Mouse (Mus musculus) heart, adult 8-10 months (tissue): Measurements from ENCODE around the gene Srgap3. TPM values are rescaled to one million over a fixed set of nuclear protein-coding genes. Genes with fewer than 3 reads are reported as not detected.

ENCODE experiments used
- DNase-seq: peaks from one replicate; pipeline ENCODE4 v3.0.0; 2022; ENCODE audit warnings: low spot score
- total RNA-seq, 4 experiments: library from RNA; stranded (reverse); gene quantifications; 2 replicates each; pipeline ENCODE4 v1.2.4; 2022

Gene Srgap3
- total RNA-seq, 4 experiments from 2014 or later, result 0.65 to 0.90 (median 0.77) TPM

DNA sequence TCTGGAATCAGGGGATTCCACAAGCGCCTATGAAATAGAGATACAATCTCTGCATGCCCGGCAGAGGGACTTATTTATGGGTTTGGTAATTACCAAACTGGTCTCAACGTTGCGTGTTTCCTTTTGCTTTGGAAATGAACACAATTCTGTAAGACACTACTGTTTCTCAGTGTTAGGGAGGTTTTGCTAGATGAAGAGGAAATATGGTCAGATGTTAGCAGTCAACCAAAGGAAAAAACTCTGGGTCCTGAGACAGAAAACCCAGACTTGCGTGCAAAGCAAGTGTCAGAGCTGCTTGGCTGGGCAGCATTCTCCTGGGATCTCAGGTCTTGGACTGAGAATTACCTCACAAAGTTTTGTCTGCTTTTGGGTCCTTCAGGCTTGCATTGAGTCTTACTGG lies 34.5 kb downstream of the Srgap3 start:
- DNase-seq, result no peak

DNA sequence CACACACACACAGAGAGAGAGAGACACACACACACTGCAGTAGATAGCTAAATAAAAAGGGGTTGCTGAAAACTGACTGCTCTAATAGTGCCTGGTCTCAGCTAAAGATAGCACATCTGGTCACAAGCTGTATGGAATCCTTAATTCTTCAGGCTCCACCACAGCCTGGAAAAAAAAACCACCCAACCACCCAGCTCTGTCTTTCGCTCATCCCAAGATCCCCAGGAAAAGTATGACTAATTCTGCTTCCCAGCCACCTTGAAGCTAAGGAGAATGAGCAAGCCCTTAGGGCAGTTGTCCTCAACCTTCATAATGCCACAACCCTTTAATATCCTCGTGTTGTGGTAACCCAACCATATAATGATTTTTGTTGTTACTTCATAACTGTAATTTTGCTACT lies 37.4 kb downstream of the Srgap3 start:
- no peak for DNase-seq

DNA sequence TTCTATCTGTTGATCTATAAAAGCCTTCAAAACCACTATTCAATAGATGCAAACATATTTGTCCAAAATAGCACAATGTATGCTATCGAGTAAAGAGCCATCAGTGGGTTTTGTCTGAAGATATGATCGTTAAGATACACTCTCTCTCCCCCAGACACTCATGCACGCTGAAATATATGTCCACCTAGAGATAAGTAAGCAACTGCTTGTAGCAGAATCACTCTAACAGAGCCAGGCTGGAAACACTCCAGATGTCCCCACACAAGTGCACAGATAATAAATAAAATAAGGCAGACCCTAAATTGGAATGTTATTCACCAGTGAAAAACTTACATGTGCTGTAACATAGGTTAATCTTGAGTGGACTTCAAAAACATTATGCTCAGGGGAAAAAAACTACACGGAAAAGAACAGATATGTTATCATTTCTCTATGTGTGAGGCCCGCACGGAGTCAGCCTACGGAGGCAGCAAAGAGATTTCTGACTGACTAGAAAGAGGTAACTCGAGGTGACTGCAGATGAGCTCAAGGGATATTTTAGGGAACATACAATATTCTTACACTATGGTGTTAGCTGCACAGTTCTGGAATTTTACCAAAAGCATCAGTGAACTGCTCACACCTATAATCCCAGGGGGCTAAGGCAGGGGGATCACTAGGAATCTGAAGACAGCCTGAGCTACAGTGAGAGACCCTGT lies 39.0 kb downstream of the Srgap3 start:
- DNase-seq, result no peak

DNA sequence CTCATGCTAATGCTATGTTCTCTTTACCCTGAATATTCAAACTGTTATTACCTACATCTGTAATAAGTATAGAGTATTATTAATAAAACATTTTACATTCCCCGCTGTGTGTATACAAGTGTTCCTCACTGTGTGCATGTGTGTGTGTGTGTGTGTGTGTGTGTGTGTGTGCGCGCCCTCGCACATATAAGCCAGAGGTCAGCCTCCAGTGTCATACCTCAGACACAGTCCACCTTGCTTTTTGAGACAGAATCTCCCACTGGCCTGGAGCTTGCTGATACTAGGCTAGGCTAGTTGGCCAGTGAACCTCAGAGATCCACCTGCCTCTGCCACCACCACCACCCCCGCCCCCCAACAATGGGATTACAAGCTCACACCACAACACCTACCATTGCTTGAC lies 43.3 kb downstream of the Srgap3 start:
- no peak for DNase-seq

DNA sequence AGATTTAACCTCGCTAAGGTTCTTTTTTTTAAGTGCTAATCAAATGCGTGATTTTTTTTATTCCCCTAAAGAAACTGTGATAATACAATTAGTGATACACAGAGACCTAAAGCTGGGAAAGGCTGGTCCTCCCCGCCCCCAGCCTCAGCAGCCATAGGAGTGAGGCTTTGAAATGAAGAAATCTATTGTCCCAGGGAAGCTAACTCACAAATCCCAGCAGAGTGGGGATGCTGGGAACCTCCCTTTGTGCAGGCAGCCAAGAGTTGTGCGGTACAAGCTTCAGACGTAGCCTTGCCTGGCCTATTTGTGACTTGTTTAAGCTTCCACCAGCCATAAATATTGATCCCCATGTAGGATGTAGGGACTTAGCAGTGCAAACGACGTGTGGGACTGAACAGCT lies 43.8 kb downstream of the Srgap3 start:
- no peak for DNase-seq

DNA sequence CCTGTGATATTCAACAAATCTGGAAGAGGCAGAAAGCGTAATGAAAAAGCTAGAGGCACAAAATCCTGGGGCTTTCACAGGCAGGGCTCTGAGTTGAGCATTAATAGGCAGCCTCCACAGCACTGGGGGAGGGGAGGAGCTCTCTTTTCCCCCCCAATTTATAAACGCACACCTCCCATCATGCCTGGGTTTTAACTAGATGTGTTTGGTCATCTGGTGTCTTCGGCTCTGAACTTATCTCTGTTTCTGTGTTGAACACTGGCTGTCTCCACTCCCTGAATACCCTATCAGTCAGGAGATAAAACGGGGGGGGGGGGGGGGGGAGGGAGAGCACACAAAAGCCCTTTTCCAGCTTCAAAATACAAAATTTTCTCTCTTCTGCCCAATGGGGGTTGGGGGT lies 44.3 kb downstream of the Srgap3 start:
- DNase-seq, result no peak

DNA sequence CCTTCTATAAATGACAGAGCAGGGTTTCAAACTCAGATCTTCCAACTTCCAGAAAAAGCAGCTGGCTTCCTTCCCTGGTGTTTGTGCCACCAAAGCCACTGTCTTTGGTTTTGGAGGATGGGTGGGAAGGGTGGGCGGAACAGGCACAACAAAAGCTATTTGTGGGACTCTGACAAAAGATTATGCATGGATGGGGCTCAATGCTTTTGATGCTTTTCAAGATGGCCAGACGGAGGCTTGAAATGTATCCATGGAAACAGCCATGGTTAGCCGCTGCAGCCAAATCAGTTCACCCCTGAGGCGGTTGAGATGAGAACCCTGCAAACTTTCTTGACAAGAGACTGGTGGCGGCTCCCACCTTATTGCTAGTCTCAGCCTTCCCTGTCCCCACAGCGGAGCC lies 46.8 kb downstream of the Srgap3 start:
- DNase-seq, result no peak

DNA sequence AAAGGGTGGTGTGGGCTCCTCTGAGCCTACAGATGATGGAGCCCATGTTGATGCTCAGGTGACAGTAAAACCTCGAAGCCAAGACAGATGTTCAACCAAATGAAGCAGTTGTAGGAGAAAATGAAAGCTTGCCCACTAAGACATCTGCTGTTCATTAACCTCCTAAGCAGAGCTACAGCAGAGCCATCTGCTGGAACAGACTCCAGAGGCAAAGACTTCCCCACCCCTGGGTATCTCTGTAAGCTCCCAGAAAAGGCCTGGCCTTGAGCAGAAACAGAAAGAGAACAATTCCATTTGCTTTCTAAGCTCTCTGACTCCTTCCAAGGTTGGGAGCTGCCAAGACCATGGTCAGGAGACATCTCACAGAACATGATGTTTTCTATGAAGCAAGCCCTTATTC lies 47.4 kb downstream of the Srgap3 start:
- DNase-seq, result no peak

DNA sequence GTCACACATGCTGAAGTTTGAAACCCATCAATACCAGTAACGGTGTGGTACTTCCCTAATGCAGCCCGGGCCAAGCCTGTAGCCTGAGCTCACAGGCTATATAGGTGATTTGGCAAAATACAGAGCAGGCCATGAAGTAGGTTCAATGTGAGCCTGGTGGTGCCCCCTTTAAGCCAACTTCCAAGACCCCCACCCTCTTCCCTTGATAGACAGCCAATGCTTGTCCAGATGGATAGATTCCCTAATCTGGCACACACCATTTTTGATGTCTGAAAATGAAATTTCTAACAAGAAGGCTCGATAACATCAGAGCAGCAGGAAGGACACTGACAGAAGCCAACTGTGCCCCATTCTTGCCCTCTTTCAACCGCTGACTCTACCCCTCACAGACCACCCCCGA lies 47.8 kb downstream of the Srgap3 start:
- DNase-seq, result no peak

DNA sequence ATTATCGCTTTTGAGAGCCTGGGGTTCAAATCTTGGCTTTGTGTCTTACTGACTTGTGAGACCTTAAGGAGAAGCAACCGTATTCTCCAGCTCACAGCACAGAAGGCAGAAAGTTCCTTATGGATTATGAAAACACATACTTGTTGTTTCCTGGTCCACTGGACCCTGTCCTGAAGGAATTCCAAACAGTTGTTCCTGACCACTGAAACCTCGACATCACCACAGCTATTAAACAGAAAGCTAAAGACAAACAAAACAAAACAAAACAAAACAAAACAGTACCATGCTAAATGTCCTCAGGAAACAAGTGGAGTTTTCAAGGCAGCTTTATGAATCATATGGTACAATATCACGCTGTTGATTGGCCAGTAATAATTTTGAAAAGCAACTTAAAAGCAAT lies 48.6 kb downstream of the Srgap3 start:
- no peak for DNase-seq

DNA sequence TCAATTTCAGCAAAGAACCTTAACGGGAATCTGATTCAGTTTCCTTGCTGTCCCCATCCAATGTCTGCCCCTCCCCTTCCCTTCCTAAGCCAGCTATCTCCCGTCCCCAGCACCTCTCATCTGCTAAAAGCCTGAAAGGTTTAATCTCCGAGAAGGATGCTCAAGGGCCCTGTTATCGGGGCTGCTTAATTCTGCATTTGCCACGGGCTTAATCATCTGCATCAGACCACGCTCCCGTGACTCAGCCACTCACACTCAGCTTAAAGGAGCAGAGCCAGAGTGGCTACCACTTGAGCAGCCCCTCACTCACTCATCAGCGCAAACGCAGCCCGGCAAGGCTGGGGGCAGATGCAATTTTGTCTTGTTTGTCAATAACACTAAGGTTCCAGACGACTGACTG lies 50.7 kb downstream of the Srgap3 start:
- DNase-seq, result no peak

DNA sequence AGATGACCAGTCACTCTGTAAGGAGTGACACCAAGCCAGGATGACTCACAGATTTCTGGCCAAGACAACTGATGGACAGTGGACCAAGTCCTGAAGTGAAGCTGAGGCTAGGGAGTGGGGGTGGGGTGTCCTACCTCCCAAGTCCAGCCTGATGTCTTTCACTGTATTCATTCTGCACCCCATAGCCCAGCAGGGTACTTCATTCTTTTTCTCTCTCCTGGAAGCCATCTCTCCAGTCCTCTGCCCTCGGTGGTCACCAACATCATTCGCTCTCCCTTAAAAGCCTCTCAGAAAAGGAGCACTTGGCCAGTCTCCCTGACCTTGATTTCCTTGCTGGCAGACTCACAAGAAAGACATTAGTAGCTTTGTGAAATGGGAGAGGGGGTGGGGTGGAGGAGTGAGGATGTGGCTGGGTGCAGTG lies 56.7 kb downstream of the Srgap3 start:
- no peak for DNase-seq

DNA sequence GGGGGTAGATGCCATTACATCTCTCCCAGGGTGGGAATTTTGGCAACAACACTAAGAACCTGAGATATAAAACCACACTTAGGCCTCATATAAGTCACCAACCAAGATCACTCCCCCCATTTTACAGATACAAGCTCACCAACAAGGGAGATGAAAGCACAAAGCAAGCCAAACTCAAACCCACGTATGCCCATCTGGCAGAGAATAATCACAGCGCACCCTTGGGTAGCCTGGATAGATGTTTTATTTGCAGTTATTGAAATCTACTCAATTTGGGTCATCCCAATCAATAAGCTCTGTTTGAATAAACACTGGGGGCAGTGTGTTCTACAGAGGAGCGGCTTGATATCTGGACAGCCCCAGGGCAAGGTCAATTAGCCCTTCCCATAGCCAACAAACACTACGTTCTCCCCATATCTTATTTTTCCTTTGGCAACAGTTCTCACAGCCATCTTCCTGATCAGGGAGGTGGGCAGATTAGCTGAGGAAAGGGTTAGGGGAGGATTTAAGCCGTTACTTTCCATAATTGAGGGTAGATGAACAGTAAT lies 63.4 kb downstream of the Srgap3 start:
- no peak for DNase-seq

DNA sequence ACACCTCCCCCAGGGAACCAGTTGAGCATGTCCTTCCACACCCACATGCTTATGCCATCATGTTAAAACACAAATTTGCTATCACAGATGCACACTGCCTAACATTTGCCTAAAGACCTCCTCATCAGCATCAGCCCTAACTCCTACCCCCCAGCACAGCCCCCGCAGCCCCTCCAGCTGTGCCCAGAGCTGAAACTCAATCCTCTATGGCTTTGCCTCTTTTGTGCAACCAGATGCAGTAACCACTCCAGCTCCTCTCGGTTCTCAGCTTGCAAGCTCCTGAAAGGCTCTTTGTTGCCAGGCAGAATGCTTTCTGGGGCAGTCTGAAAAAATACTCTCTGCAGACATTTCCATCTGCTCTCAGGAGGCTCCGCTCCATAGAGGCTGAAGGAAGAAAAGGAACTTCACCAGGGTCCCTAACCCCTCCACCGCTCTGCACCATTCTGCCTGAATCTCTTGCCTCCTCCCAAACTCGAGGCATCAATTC lies 67.0 kb downstream of the Srgap3 start:
- no peak for DNase-seq

DNA sequence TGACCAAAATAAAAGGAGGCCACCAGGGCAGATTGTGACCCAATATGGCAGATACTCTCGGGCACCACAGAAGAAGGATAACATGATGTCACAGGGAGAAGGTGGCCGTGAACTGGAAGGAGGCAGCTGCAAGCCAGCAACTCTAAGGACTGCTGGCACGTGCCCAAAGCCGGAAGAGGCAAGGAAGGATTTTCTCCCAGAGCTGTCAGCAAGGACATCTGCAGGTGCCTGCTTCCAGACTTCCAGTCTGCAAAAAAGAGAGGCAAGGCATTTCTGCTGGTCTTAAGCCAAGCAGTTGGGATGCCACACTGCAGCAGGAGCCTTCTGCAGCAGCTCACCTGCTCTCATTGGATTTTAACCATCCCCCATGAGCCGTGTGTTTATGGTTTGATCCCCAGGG lies 67.9 kb downstream of the Srgap3 start:
- no peak for DNase-seq

DNA sequence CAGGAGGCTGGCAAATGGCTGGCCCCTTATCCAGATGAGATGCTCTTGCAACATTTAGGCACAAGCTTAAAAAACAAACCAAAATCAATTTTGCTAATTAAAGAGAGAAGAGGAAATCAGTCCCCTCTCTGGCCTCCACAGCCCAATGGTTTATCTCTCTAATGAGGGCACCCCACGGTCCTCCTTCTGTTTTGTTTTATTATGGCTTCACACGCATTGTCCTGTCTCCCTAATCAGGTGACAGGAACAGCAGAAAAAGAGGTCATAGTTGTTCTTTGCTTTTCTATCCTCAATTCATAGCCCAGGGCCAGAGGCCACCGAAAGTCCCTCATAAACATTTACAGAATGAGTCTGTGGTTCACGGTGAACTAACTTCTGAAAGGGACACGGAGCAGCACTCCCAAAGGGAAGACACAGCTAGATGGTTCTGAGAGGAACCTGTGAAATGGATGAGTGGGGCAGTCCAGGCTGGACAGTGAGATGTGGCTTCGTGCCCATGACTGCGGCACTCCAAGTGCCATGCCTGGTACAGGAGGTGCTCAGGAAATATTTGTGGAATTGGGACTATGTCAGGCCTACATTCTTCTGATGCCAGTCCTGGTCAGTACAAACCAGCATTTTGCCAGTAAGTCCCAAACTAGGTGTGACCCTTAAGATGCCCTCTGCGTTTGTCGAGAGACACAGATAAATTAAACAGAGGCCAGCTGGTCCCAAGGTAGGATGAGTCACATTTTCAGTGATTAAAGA lies 73.8 kb downstream of the Srgap3 start:
- DNase-seq, result no peak

DNA sequence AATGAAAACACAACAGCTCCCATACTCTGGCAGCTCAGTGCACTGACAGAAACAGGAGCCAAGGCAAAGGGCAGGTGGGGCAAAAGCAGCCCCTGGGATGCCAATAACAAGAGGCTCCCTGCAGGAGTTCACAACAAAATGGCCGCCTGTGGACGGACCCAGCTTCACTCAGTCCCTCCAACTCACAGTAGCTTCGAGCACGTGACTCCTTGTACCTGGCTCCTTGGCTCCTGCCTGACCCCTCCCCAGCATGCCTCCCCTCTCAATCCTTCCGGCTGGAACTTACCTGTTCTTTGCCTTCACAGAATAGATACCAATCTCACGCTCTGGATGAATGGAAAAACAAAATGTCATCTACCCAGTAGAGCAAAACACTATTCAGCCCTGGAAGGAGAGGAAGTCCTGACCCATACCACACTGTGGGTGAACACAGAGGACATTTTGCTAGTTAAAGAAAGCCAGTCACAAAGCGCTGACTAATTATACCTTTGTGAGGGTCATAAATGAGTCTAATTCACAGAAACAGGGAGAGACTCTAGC lies 75.8 kb downstream of the Srgap3 start:
- no peak for DNase-seq

DNA sequence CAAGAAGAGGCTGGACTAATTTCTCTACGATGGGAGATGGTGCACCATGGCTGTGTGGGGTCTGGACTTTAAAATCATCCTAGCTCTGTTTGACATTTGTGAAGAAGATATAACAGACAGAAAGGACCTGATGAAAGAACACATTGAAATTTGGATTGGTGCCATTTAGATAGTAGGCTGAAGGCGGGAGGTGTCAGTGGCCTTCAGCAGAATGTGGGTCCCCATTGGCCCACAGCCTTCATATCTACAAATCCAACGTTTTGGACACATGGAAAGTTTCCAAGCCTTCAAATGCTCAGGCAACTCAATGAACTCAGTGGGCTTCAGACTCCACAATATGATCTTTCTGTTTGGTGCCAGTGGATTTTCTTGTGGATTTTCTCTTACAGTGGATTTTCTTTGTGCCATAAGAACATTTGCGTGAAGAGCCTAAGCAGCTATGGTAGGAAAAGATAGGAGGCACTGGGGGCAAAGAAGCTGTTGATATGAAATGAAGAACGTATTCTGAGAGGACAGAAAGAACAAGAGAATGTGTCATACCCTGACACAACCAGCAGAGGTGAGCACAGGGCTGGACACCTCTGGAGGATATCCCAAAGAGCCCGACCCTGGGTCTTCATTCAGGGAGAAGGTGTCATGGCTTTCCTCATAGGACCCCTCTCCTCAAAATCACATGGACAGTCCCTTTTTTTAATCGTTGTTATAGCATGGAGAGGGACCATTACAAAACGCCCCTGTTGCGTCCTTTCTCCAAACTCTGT lies 78.7 kb downstream of the Srgap3 start:
- DNase-seq, result no peak

DNA sequence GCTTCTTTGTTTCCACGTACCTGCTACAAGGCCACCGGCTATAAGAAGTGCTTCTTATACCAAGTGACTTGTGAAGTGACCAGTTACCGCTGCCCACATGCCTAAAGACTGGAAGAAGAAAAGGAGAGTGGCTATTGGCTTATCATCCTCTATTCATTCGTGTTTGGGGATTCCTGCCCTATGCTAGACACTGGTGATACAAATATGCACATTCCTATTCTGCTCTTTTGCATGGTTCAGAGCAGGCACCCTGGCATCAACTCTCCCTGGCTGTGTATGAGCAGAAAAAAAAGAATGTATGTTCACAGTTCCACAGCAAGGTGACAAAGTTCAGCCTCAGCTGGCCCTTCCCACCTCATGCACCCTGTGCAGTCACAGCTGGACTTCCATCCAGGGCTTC lies 81.0 kb downstream of the Srgap3 start:
- DNase-seq, result no peak

DNA sequence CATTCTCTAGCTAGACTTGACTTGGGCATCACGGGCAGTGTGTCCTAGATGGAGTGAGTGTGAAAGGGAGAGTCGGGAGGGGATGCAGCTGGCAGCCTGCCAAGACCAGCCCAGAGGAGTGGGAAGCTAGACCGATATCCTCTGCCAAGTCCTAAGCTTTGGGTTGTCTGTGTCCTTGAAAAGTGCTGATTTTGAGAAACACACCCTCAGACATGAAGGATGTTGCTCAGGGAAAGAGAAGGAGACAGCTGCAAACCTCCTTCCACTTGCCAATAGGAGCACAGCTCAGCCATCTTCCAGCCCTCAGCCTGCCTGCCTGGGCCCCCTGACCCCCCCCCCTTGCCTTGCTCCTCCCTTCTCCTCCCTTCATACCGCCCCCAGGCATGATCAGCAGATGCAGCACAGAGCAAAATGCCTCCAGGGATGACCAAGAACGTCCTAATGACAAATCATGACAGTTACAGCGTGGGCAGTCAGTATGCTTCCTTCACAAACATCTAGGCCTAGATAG lies 82.0 kb downstream of the Srgap3 start:
- no peak for DNase-seq

DNA sequence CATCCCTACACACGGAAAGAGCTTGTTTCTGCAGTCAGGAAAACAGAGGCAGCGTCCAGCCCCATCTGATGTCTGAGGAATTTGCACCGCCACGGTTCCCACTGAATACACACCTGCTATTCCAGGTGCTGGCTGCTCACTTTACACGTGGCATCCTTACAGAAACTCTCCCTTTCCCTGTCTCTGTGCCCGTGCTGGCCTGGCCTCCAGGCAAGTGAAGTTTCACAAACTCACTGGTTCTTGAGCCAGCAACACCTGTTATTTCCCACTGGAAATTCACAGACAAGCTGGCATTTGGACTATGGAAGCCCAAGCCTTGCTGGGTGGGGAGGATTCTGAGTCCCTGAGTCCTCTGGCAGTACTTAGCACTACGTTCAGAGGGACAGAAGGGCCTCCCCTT lies 84.6 kb downstream of the Srgap3 start:
- no peak for DNase-seq
